Mouse (Mus musculus): ENCODE results near the gene Ell. TPM values are rescaled to one million over a fixed set of nuclear protein-coding genes. Genes with fewer than 3 reads are reported as not detected.

The Ell gene
- polyA plus RNA-seq, 1 experiment from 2014 or later, result 13.0 TPM

DNA sequence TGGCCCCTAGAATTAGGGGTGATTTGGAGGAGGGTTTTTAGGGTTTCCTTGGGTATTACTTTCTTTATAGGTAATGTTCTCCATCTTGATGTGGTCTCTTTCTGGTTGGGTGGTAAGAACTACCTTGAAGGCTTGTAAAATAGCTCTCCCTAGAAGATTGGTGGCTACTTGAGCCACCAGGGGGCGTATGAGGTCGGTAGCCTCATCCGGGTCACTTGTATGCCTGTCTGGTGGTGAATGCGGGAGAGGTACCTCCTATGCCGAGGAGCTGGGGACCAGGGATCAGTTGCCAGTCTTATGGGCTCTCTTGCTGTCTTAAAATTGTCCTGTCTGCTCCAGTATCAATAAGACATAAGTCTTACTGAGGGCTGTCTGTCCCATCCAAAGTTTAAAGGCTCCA is 85.8 kb downstream of the Ell start:
- no peak for ATAC-seq (ENCODE audit: insufficient number of reproducible peaks, insufficient read depth, low FRiP score, low read depth)
- Histone ChIP-seq H3K9ac (ENCODE audit: low read length) (no peak overlapping the region), H3K4me2 (ENCODE audit: low read length) (no peak overlapping the region)

GRCm38 (mm10) chr8:70627041-70627440 is 87.8 kb downstream of the Ell start:
- Histone ChIP-seq H3K36me3 (ENCODE audit: control insufficient read depth, insufficient read depth, low read length) (no peaks in the 10 kb centered on the region), H3K27me3 (ENCODE audit: control insufficient read depth, insufficient read depth, low read length) (no peaks in the 10 kb centered on the region), H3K4me3 (ENCODE audit: control insufficient read depth in 1 of 2, insufficient read depth in 1 of 2, low read depth in 1 of 2, low read length in 2 of 2) (no peak overlapping the region), H3K4me2 (ENCODE audit: low read length) (no peak overlapping the region), H3K9me3 (ENCODE audit: control insufficient read depth, low read length) (no peaks in the 10 kb centered on the region), H3K4me1 (ENCODE audit: control insufficient read depth in 2 of 2, insufficient read depth in 2 of 2, low read length in 2 of 2) (peaks cover 20 to 29% of the 10 kb centered on the region in 2 experiments), H3K27ac (replicated peaks in 1 of 2; ENCODE audit: control insufficient read depth in 1 of 2, insufficient read depth in 1 of 2, low read depth in 2 of 2, low read length in 2 of 2) (no peak overlapping the region), H3K9ac (ENCODE audit: low read length) (no peak overlapping the region)
- 83% methylated on average over 5 of the region's 5 CpGs for WGBS
- ATAC-seq (ENCODE audit: insufficient number of reproducible peaks, insufficient read depth, low FRiP score, low read depth), result no peak

More for the DNA sequence above, 85.8 kb downstream of the Ell start:
- Histone ChIP-seq H3K4me1 (ENCODE audit: control insufficient read depth in 2 of 2, insufficient read depth in 2 of 2, low read length in 2 of 2) (peaks cover 3 to 12% of the 10 kb centered on the region in 2 experiments; a peak in 3 of 4 replicates), H3K9me3 (ENCODE audit: control insufficient read depth, low read length) (no peaks in the 10 kb centered on the region), H3K4me3 (ENCODE audit: control insufficient read depth in 1 of 2, insufficient read depth in 1 of 2, low read depth in 1 of 2, low read length in 2 of 2) (no peak overlapping the region), H3K36me3 (ENCODE audit: control insufficient read depth, insufficient read depth, low read length) (no peaks in the 10 kb centered on the region), H3K27ac (replicated peaks in 1 of 2; ENCODE audit: control insufficient read depth in 1 of 2, insufficient read depth in 1 of 2, low read depth in 2 of 2, low read length in 2 of 2) (no peak overlapping the region), H3K27me3 (ENCODE audit: control insufficient read depth, insufficient read depth, low read length) (peaks cover 9% of the 10 kb centered on the region; the same call in 1 of the 2 replicates)
- 15% methylated on average over 5 of the region's 5 CpGs for WGBS

DNA sequence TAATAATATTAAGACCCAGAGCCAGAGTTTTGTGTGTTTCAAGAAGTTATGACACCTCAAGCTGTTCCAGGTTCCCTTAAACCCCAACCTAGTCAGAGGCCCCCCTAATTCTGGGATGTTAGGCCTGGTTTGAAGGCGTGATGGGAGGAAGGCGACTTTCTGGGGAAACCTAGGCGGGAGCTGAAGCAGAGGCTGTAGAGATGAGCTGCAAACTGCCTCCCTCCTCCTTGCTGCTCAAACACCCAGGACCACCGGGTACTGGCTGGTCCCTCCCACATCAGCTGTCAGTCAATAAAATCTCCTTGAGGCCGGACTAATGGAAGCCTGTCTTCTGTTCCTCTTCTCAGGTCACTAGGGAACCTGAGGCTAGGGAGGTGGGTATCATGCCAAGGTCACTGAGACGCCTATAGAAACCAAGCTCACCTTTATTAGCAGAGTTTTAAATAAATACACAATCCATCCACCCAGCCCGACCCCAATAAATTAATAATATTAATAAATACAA is 89.8 kb downstream of the Ell start:
- H3K27me3 ChIP-seq (ENCODE audit: control insufficient read depth, insufficient read depth, low read length), result no peaks in the 10 kb centered on the region
- H3K4me2 ChIP-seq (ENCODE audit: low read length), result peak overlapping the region; percentile 69
- peak overlapping the region in 1 of 2 experiments; percentile 34; a peak in 2 of 4 replicates for H3K4me3 ChIP-seq (ENCODE audit: control insufficient read depth in 1 of 2, insufficient read depth in 1 of 2, low read depth in 1 of 2, low read length in 2 of 2)
- ATAC-seq (ENCODE audit: insufficient number of reproducible peaks, insufficient read depth, low FRiP score, low read depth), result no peak
- peak overlapping the region in 1 of 2 experiments; percentile 75; a peak in 2 of 4 replicates for H3K27ac ChIP-seq (replicated peaks in 1 of 2; ENCODE audit: control insufficient read depth in 1 of 2, insufficient read depth in 1 of 2, low read depth in 2 of 2, low read length in 2 of 2)
- no peaks in the 10 kb centered on the region for H3K36me3 ChIP-seq (ENCODE audit: control insufficient read depth, insufficient read depth, low read length)
- 59% methylated on average over 7 of the region's 7 CpGs for WGBS
- H3K9me3 ChIP-seq (ENCODE audit: control insufficient read depth, low read length), result no peaks in the 10 kb centered on the region
- peaks cover 28 to 39% of the 10 kb centered on the region in 2 experiments for H3K4me1 ChIP-seq (ENCODE audit: control insufficient read depth in 2 of 2, insufficient read depth in 2 of 2, low read length in 2 of 2)
- peak overlapping the region; percentile 66 for H3K9ac ChIP-seq (ENCODE audit: low read length)

DNA sequence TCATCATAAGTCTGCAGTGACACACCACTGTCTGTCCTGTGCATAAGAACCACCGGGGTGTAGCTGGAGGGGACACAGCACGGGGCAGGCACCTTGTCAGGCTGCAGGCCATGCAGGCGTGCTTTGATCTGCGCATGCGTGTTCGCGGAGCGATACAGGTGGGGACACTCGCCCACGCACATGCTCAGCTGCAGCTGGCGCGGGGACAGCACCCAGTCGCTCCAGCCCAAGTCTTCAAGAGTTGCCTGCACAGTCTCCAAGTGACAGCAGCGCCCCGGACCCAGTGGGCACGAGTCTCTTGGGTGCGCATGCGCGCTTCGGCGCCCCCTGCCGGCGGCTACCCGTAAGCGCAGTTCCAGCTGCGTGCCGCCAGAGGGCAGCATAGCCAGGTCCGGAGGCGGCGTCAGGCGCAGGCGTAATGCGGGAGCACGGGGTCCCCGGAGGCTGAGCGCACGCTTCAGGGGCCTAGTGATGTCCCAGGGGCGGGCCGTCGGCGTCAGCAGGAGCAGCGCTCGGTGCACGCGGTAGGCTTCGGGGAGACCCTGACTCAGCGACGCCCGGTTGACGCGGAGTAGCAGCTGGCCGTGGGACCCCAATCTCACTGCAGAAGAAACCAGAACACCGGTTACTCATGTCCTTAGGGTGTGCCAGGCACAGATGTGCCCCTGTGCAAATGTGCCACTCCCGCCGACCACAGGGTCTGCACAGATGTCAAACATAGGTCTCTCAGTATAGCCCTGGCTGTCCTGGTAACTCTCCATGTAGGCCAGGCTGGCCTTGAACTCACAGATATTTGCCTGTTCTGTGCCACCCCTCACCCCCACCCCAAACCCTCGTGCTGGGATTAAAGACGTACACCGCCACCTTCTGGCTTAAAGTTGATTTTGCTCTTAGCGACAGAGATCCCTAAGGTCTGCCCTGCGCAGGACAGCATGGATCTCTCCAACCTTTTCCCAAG is 90.6 kb downstream of the Ell start:
- no peaks in the 10 kb centered on the region for H3K9me3 ChIP-seq (ENCODE audit: control insufficient read depth, low read length)
- ATAC-seq (ENCODE audit: insufficient number of reproducible peaks, insufficient read depth, low FRiP score, low read depth), result peak; percentile 86
- no peaks in the 10 kb centered on the region for H3K36me3 ChIP-seq (ENCODE audit: control insufficient read depth, insufficient read depth, low read length)
- peak overlapping the region; percentile 50 to 75 for H3K27ac ChIP-seq (replicated peaks in 1 of 2; ENCODE audit: control insufficient read depth in 1 of 2, insufficient read depth in 1 of 2, low read depth in 2 of 2, low read length in 2 of 2)
- WGBS, result 2% methylated on average over 60 of the region's 60 CpGs
- peaks cover 34 to 46% of the 10 kb centered on the region in 2 experiments for H3K4me1 ChIP-seq (ENCODE audit: control insufficient read depth in 2 of 2, insufficient read depth in 2 of 2, low read length in 2 of 2)
- H3K4me3 ChIP-seq (ENCODE audit: control insufficient read depth in 1 of 2, insufficient read depth in 1 of 2, low read depth in 1 of 2, low read length in 2 of 2), result peak overlapping the region; percentile 34 to 45
- peak overlapping the region; percentile 69 for H3K4me2 ChIP-seq (ENCODE audit: low read length)
- peak overlapping the region; percentile 66 for H3K9ac ChIP-seq (ENCODE audit: low read length)
- no peaks in the 10 kb centered on the region for H3K27me3 ChIP-seq (ENCODE audit: control insufficient read depth, insufficient read depth, low read length)

GRCm38 (mm10) chr8:70630532-70631381 is 91.5 kb downstream of the Ell start:
- Histone ChIP-seq H3K9ac (ENCODE audit: low read length) (peak overlapping the region; percentile 66), H3K9me3 (ENCODE audit: control insufficient read depth, low read length) (no peaks in the 10 kb centered on the region), H3K27me3 (ENCODE audit: control insufficient read depth, insufficient read depth, low read length) (no peaks in the 10 kb centered on the region), H3K4me1 (ENCODE audit: control insufficient read depth in 2 of 2, insufficient read depth in 2 of 2, low read length in 2 of 2) (peaks cover 34 to 48% of the 10 kb centered on the region in 2 experiments), H3K4me3 (ENCODE audit: control insufficient read depth in 1 of 2, insufficient read depth in 1 of 2, low read depth in 1 of 2, low read length in 2 of 2) (peak overlapping the region; percentile 12 to 21; a peak in 3 of 4 replicates), H3K27ac (replicated peaks in 1 of 2; ENCODE audit: control insufficient read depth in 1 of 2, insufficient read depth in 1 of 2, low read depth in 2 of 2, low read length in 2 of 2) (peak overlapping the region; percentile 37 to 69; a peak in 1 of 4 replicates), H3K36me3 (ENCODE audit: control insufficient read depth, insufficient read depth, low read length) (no peaks in the 10 kb centered on the region), H3K4me2 (ENCODE audit: low read length) (peak overlapping the region; percentile 69)
- WGBS, result 11% methylated on average over 22 of the region's 22 CpGs
- ATAC-seq (ENCODE audit: insufficient number of reproducible peaks, insufficient read depth, low FRiP score, low read depth), result peak; percentile 29; the same call in 1 of the 2 replicates

GRCm38 (mm10) chr8:70631436-70631835 is 92.2 kb downstream of the Ell start:
- peak overlapping the region; percentile 12 to 21; a peak in 2 of 4 replicates for H3K4me3 ChIP-seq (ENCODE audit: control insufficient read depth in 1 of 2, insufficient read depth in 1 of 2, low read depth in 1 of 2, low read length in 2 of 2)
- no peaks in the 10 kb centered on the region for H3K9me3 ChIP-seq (ENCODE audit: control insufficient read depth, low read length)
- no peaks in the 10 kb centered on the region for H3K27me3 ChIP-seq (ENCODE audit: control insufficient read depth, insufficient read depth, low read length)
- H3K27ac ChIP-seq (replicated peaks in 1 of 2; ENCODE audit: control insufficient read depth in 1 of 2, insufficient read depth in 1 of 2, low read depth in 2 of 2, low read length in 2 of 2), result peak overlapping the region in 1 of 2 experiments; percentile 12; a peak in 1 of 4 replicates
- H3K36me3 ChIP-seq (ENCODE audit: control insufficient read depth, insufficient read depth, low read length), result no peaks in the 10 kb centered on the region
- H3K4me2 ChIP-seq (ENCODE audit: low read length), result peak overlapping the region; percentile 69
- H3K4me1 ChIP-seq (ENCODE audit: control insufficient read depth in 2 of 2, insufficient read depth in 2 of 2, low read length in 2 of 2), result peaks cover 34 to 48% of the 10 kb centered on the region in 2 experiments
- no peak for ATAC-seq (ENCODE audit: insufficient number of reproducible peaks, insufficient read depth, low FRiP score, low read depth)
- peak overlapping the region; percentile 66; the same call in 1 of the 2 replicates for H3K9ac ChIP-seq (ENCODE audit: low read length)
- 16% methylated on average over 24 of the region's 24 CpGs for WGBS

All from heart, embryonic 14.5 days (tissue).